Mouse (Mus musculus) heart, embryonic 14.5 days (tissue): ENCODE data around the gene Zmpste24. TPM values are rescaled to one million over a fixed set of nuclear protein-coding genes. Genes with fewer than 3 reads are reported as not detected.

Experiments used
- ATAC-seq: fragments of 200-750 bp; cut with Nextera tagmentation; 2 replicates; pipeline ENCODE4 v1.8.0; 2017; ENCODE audit warnings: low read depth, moderate TSS enrichment; ENCODE audit not compliant: insufficient number of reproducible peaks, insufficient read depth, low FRiP score
- H3K27ac ChIP-seq, 2 experiments: fragments of 200-500 bp in 1 of 2; fragments of 300-500 bp in 1 of 2; sonication (generic) in 1 of 2; replicated peaks in 1 of 2; 2 replicates each; pipeline ENCODE4 v1.5.1; 2012 to 2014; ENCODE audit warnings: low read depth in 2 of 2, low read length in 2 of 2, control low read depth in 1 of 2, mild to moderate bottlenecking in 1 of 2, mixed read lengths in 1 of 2; ENCODE audit not compliant: control insufficient read depth in 1 of 2, insufficient read depth in 1 of 2
- H3K27me3 ChIP-seq: fragments of 300-500 bp; sonication (generic); 2 replicates; pipeline ENCODE4 v1.6.1; 2014; ENCODE audit warnings: mild to moderate bottlenecking, low read length, control low read depth; ENCODE audit not compliant: control insufficient read depth, insufficient read depth
- H3K36me3 ChIP-seq: fragments of 300-500 bp; sonication (generic); 2 replicates; pipeline ENCODE4 v1.6.1; 2014; ENCODE audit warnings: mild to moderate bottlenecking, control low read depth, low read length, mixed read lengths; ENCODE audit not compliant: control insufficient read depth, insufficient read depth
- H3K4me1 ChIP-seq, 2 experiments: fragments of 200-500 bp in 1 of 2; fragments of 300-500 bp in 1 of 2; sonication (generic) in 1 of 2; 2 replicates each; pipeline ENCODE4 v1.6.1; 2012 to 2014; ENCODE audit warnings: low read length in 2 of 2, control low read depth in 1 of 2, mixed read lengths in 1 of 2; ENCODE audit not compliant: control insufficient read depth in 2 of 2, insufficient read depth in 2 of 2
- H3K4me2 ChIP-seq: fragments of 300-500 bp; sonication (generic); 2 replicates; pipeline ENCODE4 v1.6.1; 2014; ENCODE audit warnings: mild to moderate bottlenecking, low read length
- H3K4me3 ChIP-seq, 2 experiments: fragments of 200-500 bp in 1 of 2; fragments of 300-500 bp in 1 of 2; sonication (generic) in 1 of 2; 2 replicates each; pipeline ENCODE4 v1.5.1; 2012 to 2014; ENCODE audit warnings: low read length in 2 of 2, mild to moderate bottlenecking in 2 of 2, control low read depth in 1 of 2, low read depth in 1 of 2, moderate library complexity in 1 of 2; ENCODE audit not compliant: control insufficient read depth in 1 of 2, insufficient read depth in 1 of 2
- H3K9ac ChIP-seq: fragments of 300-500 bp; sonication (generic); 2 replicates; pipeline ENCODE4 v1.6.1; 2014; ENCODE audit warnings: mild to moderate bottlenecking, low read length
- H3K9me3 ChIP-seq: fragments of 300-500 bp; sonication (generic); 2 replicates; pipeline ENCODE4 v1.6.1; 2016; ENCODE audit warnings: low read length, control low read depth; ENCODE audit not compliant: control insufficient read depth
- WGBS: fragments of 180-500 bp; shearing (Covaris S2); extraction: QIAGEN DNeasy Blood & Tissue Kit; methylation state at CpG from one replicate; pipeline ENCODE4 v1.1.7; 2014; 5-methylcytosine and 5-hydroxymethylcytosine counted together
- polyA plus RNA-seq: library from polyadenylated mRNA; unstranded; fragments of >200 nt; fragmentation: Nextera tagmentation; extraction: Ambion mirVana; gene quantifications from 2 replicates; pipeline ENCODE4 v1.2.1, GENCODE M21; 2014

Zmpste24 gene
- polyA plus RNA-seq, 1 experiment from 2014 or later, result 20.5 TPM

DNA sequence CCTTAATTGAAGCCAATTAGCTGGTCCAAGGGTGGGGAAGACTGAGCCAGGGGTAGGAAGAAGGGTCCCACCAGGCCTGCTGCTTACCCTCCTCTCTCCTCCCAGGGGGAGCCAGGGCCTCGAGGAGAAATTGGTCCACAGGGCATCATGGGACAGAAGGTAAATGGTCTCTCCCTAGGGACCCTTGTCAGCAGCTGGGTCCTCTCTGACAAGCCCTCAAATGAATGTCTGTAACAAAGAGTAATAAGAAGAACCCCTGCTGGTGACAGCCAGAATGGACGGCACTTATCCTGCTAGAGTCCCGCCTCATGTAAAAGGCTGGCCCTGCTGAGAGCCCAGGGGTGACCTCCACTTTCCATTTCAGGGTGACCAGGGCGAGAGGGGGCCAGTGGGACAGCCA, 46.2 kb downstream of the Zmpste24 start:
- peaks cover 9% of the 10 kb centered on the region for H3K27me3 ChIP-seq
- WGBS, result 28% methylated on average over 4 of the region's 4 CpGs
- H3K9ac ChIP-seq, result 0 out of 2 replicates have a peak overlapping the region, but pooled peaks have one; percentile 38
- ATAC-seq, result no peak
- H3K36me3 ChIP-seq, result no peaks in the 10 kb centered on the region
- H3K27ac ChIP-seq, result no peak overlapping the region
- H3K4me1 ChIP-seq, result peaks cover 9 to 11% of the 10 kb centered on the region in 2 experiments
- no peak overlapping the region for H3K4me3 ChIP-seq
- H3K9me3 ChIP-seq, result no peaks in the 10 kb centered on the region
- peak overlapping the region; percentile 51 for H3K4me2 ChIP-seq

DNA sequence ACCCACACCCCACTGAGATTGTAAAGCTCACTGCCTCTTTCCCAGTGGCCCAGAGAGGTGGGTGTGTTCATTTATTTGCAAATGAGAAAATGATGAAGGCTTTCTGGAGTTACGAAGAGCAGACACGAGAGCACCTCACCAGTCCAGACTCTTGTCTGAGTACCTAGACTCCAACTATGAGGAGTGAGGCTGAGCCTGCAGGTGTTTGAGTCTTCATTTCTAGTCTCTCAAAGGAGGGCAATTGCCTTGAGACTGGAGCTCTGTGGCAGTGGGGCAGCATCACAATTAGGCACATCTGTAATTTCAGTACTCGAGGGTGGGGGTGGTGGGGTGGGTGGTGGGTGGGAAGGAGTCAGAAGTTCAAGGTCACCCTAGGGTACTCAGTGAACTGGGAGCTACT, 55.1 kb downstream of the Zmpste24 start:
- Histone ChIP-seq H3K4me2 (no peak overlapping the region), H3K9ac (no peak overlapping the region)
- WGBS, result 77% methylated on average over 3 of the region's 3 CpGs

DNA sequence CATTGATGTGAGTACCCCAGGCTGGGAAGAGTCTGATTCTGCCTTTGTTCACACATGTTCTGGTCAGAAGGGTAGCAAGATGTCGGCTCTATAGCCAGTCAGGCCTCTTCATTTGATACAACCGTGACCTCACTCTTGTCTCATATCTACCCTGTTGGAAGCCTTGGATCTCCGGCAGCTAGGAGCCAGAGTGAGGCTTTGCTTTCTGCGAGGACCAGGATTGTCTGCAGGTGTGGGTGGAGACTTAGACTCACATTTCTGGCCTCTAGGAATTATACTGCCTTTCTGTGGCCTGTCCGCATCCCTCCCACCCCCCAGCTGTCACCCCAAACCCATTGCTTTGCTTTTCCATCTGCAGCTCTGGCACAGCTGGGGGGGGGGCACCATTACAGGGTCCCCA, 55.6 kb downstream of the Zmpste24 start:
- Histone ChIP-seq H3K9ac (no peak overlapping the region), H3K4me2 (no peak overlapping the region), H3K9me3 (no peaks in the 10 kb centered on the region), H3K4me1 (peaks cover 12 to 24% of the 10 kb centered on the region in 2 experiments), H3K27me3 (peaks cover 23% of the 10 kb centered on the region), H3K4me3 (no peak overlapping the region), H3K36me3 (no peaks in the 10 kb centered on the region), H3K27ac (no peak overlapping the region)
- no peak for ATAC-seq
- 63% methylated on average over 5 of the region's 5 CpGs for WGBS

More for the DNA sequence above, 55.1 kb downstream of the Zmpste24 start:
- no peak overlapping the region for H3K4me3 ChIP-seq
- no peaks in the 10 kb centered on the region for H3K9me3 ChIP-seq
- H3K36me3 ChIP-seq, result no peaks in the 10 kb centered on the region
- H3K27ac ChIP-seq, result no peak overlapping the region
- H3K27me3 ChIP-seq, result peaks cover 23% of the 10 kb centered on the region
- peaks cover 12 to 24% of the 10 kb centered on the region in 2 experiments for H3K4me1 ChIP-seq
- no peak for ATAC-seq

GRCm38 (mm10) chr4:121040897-121041671, 57.0 kb downstream of the Zmpste24 start:
- Histone ChIP-seq H3K4me1 (peaks cover 12 to 24% of the 10 kb centered on the region in 2 experiments), H3K27ac (peak overlapping the region; percentile 59 to 85), H3K4me2 (peak overlapping the region; percentile 91), H3K27me3 (peaks cover 23% of the 10 kb centered on the region), H3K9ac (peak overlapping the region; percentile 55), H3K36me3 (no peaks in the 10 kb centered on the region), H3K4me3 (peak overlapping the region in 1 of 2 experiments; percentile 12; a peak in 1 of 4 replicates), H3K9me3 (no peaks in the 10 kb centered on the region)
- ATAC-seq, result 0 out of 2 replicates have a peak, but pooled peaks have one; percentile 61
- 8% methylated on average over 18 of the region's 18 CpGs for WGBS

DNA sequence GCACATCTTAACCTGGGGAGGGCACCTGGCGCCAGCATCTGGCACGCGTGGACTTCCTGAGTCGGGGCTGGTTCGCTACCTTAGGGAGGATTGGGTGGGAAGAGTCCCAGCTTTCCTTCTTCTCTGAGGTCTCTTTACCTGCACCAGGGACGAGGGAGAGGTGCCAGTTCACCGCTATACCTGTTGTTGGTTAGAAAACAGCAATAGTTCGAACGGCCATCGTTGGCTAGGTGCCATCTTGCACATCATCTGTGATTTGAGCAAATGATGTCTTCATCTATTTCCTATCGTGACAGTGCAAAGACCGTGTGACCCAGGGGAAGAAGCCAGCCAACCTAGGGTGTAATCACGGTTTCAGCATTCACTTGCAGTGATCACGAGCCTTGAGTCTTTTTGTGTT, 57.7 kb downstream of the Zmpste24 start:
- peak overlapping the region; percentile 91 for H3K4me2 ChIP-seq
- peak overlapping the region in 1 of 2 experiments; percentile 85; a peak in 1 of 4 replicates for H3K27ac ChIP-seq
- H3K9ac ChIP-seq, result peak overlapping the region; percentile 68
- no peaks in the 10 kb centered on the region for H3K9me3 ChIP-seq
- H3K27me3 ChIP-seq, result peaks cover 23% of the 10 kb centered on the region
- WGBS, result 73% methylated on average over 14 of the region's 14 CpGs
- ATAC-seq, result no peak
- H3K36me3 ChIP-seq, result no peaks in the 10 kb centered on the region
- peaks cover 12 to 24% of the 10 kb centered on the region in 2 experiments for H3K4me1 ChIP-seq
- peak overlapping the region; percentile 48 to 52 for H3K4me3 ChIP-seq

DNA sequence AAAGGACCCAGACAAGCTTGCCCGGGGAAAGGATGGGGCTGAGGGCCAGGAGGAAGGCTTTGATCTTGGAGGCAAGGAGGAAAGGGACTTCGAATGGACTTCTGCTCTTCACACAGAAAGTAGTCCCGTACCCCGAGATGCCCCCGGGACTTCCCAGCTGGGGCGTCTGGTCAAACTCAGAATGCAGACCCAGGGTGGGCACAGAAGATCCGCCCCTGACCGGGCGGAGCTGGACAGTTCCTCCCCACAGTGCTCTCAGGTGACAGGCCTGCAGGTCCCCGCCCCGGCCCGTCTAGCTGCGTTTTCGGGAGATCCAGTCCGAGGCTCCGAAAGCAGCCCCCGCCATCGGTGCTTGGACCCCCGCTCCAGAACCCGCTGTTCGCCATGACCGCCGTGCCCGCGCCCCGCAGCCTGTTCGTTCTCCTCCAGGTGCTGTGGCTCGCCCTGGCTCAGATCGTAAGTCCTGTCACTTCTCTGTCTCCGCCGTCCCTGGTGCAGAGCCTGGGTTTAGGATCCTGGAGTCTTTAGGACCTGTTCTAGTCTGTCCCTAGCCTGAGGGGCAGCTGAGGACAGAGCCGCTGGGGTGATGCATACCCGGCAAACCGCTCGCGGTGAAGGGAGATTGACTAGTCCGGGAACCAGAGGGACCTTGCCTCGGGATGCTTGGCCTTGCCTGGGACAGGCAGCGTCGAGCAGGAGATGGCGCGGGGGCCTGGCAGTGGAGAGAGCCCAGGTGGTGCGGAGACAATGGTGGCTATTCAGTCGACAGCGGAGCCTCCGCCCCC, 58.5 kb downstream of the Zmpste24 start, which contains the start of gene Col9a2:
Col9a2 (plus strand) TSS at position 55 of the 785 bp plus-strand sequence.
- Histone ChIP-seq H3K4me3 (peak within 1 kb of the TSS; percentile 48 to 52), H3K27ac (no peak within 1 kb of the TSS), H3K4me1 (peaks cover 12 to 24% of the 10 kb centered on the region in 2 experiments), H3K9me3 (no peaks in the 10 kb centered on the region), H3K27me3 (peaks cover 23% of the 10 kb centered on the region), H3K36me3 (no peaks in the 10 kb centered on the region), H3K4me2 (peak within 1 kb of the TSS; percentile 91), H3K9ac (peak within 1 kb of the TSS; percentile 68)
- no peak for ATAC-seq
- WGBS, result 3% methylated on average over 46 of the region's 46 CpGs

- Histone ChIP-seq H3K4me1 (no peaks in the 10 kb centered on the region), H3K4me2 (no peak overlapping the region), H3K9ac (no peak overlapping the region), H3K36me3 (no peaks in the 10 kb centered on the region), H3K27ac (no peak overlapping the region), H3K9me3 (no peaks in the 10 kb centered on the region), H3K27me3 (no peaks in the 10 kb centered on the region), H3K4me3 (no peak overlapping the region)
- no peak for ATAC-seq
- 58% methylated on average over 2 of the region's 2 CpGs for WGBS
Observed at GRCm38 (mm10) chr4:121033006-121033405, 65.0 kb downstream of the Zmpste24 start.
